Mouse (Mus musculus): ENCODE results near the gene Majin.

DNA sequence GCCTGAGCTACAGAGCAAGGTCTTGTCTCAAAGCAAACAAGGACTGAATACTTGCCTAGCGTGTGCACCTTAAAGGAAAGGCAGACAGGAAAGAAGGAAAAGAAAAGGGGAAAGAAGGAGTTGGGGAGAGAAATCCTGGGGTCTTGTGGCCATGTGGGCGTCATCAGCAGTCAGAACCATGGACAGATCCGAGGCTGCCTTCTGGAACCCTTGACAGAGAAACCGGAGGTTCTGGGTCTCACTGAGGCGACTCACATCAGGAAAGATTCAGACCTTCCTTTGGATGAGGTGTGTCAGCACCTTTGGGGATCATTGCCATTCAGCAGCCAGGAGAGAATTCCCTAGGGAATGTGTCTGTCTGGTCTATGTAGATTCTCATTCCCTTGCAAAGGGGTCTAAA is 2.6 kb upstream of the Majin start:
- no peak for TF ChIP-seq CTCF (IDR thresholded peaks at IDR 0.05; ENCODE audit: extremely low read depth, insufficient read length, insufficient replicate concordance, low read depth, low read length)
- no peak for TF ChIP-seq POLR2A (IDR thresholded peaks at IDR 0.05; ENCODE audit: low read depth, low read length)
